Mouse (Mus musculus) erythroblast, embryonic 14.5 days (primary cell): Measurements from ENCODE around the gene Klhl29. TPM values are rescaled to one million over a fixed set of nuclear protein-coding genes. Genes with fewer than 3 reads are reported as not detected.

ENCODE experiments used
- H3K27me3 ChIP-seq: 2 replicates; pipeline ENCODE4 v1.6.1; 2012; ENCODE audit warnings: inconsistent platforms; ENCODE audit not compliant: control insufficient read depth
- H3K36me3 ChIP-seq: 2 replicates; pipeline ENCODE4 v1.6.1; 2012; ENCODE audit warnings: mild to moderate bottlenecking, inconsistent platforms; ENCODE audit not compliant: control insufficient read depth
- H3K4me1 ChIP-seq: 2 replicates; pipeline ENCODE4 v1.6.1; 2012; ENCODE audit warnings: inconsistent platforms; ENCODE audit not compliant: control insufficient read depth
- H3K4me3 ChIP-seq: replicated peaks from 2 replicates; pipeline ENCODE3; 2012; ENCODE audit warnings: moderate library complexity, mild to moderate bottlenecking, inconsistent platforms
- H3K9me3 ChIP-seq: 2 replicates; pipeline ENCODE4 v1.6.1; 2012; ENCODE audit warnings: low read length, inconsistent platforms, mixed read lengths; ENCODE audit not compliant: control insufficient read depth
- GATA1 ChIP-seq: IDR thresholded peaks from 2 replicates; pipeline ENCODE4 v1.6.1; 2012; ENCODE audit warnings: low read length, inconsistent platforms, mixed read lengths
- TAL1 ChIP-seq: IDR thresholded peaks from 3 replicates; pipeline ENCODE4 v1.6.1; 2012; ENCODE audit warnings: low read length, inconsistent platforms, mixed read lengths
- polyA plus RNA-seq: library from polyadenylated mRNA; stranded (reverse); fragments of >175 nt; gene quantifications from 2 replicates; pipeline ENCODE4 v1.2.3, GENCODE M21; 2012

Klhl29 gene
- polyA plus RNA-seq, 1 experiment: not detected

GRCm38 (mm10) chr12:5395188-5395587, 19.7 kb upstream of the Klhl29 start:
- Histone ChIP-seq H3K4me1 (no peaks in the 10 kb centered on the region), H3K4me3 (no peak overlapping the region), H3K27me3 (no peaks in the 10 kb centered on the region), H3K9me3 (no peaks in the 10 kb centered on the region), H3K36me3 (no peaks in the 10 kb centered on the region)
- no peak for TF ChIP-seq GATA1
- TF ChIP-seq TAL1: no peak

GRCm38 (mm10) chr12:5387112-5387511, 11.6 kb upstream of the Klhl29 start:
- Histone ChIP-seq H3K36me3 (no peaks in the 10 kb centered on the region), H3K4me3 (no peak overlapping the region), H3K27me3 (no peaks in the 10 kb centered on the region), H3K4me1 (no peaks in the 10 kb centered on the region), H3K9me3 (no peaks in the 10 kb centered on the region)
- TF ChIP-seq TAL1 (no peak), GATA1 (no peak)

- H3K4me1 ChIP-seq: no peaks in the 10 kb centered on the region
- no peaks in the 10 kb centered on the region for H3K36me3 ChIP-seq
- no peaks in the 10 kb centered on the region for H3K9me3 ChIP-seq
- no peak overlapping the region for H3K4me3 ChIP-seq
- TF ChIP-seq GATA1: no peak
- no peak for TF ChIP-seq TAL1
- H3K27me3 ChIP-seq: no peaks in the 10 kb centered on the region
These were observed 11.2 kb upstream of the Klhl29 start for GRCm38 (mm10) chr12:5386688-5387087.

GRCm38 (mm10) chr12:5381694-5382093, 6.2 kb upstream of the Klhl29 start:
- no peaks in the 10 kb centered on the region for H3K9me3 ChIP-seq

GRCm38 (mm10) chr12:5374684-5375615, 532 bp downstream of the Klhl29 start:
- no peaks in the 10 kb centered on the region for H3K9me3 ChIP-seq
- H3K36me3 ChIP-seq: no peaks in the 10 kb centered on the region
- TF ChIP-seq GATA1 (no peak), TAL1 (no peak)
- peaks cover 61% of the 10 kb centered on the region for H3K27me3 ChIP-seq
- no peaks in the 10 kb centered on the region for H3K4me1 ChIP-seq
- H3K4me3 ChIP-seq: peak overlapping the region; percentile 34

More at GRCm38 (mm10) chr12:5381694-5382093, 6.2 kb upstream of the Klhl29 start:
- Histone ChIP-seq H3K27me3 (peaks cover 11% of the 10 kb centered on the region), H3K4me1 (no peaks in the 10 kb centered on the region), H3K4me3 (no peak overlapping the region), H3K36me3 (no peaks in the 10 kb centered on the region)
- TF ChIP-seq GATA1: no peak
- TF ChIP-seq TAL1: no peak

- no peak overlapping the region for H3K4me3 ChIP-seq
- no peaks in the 10 kb centered on the region for H3K4me1 ChIP-seq
- peaks cover 61% of the 10 kb centered on the region for H3K27me3 ChIP-seq
- TF ChIP-seq GATA1 (no peak), TAL1 (no peak)
- H3K36me3 ChIP-seq: no peaks in the 10 kb centered on the region
- H3K9me3 ChIP-seq: no peaks in the 10 kb centered on the region
These were observed 1.2 kb downstream of the Klhl29 start for GRCm38 (mm10) chr12:5374196-5374683.

GRCm38 (mm10) chr12:5373641-5374195, 1.8 kb downstream of the Klhl29 start:
- H3K4me1 ChIP-seq: no peaks in the 10 kb centered on the region
- no peaks in the 10 kb centered on the region for H3K9me3 ChIP-seq
- H3K27me3 ChIP-seq: peaks cover 61% of the 10 kb centered on the region
- no peaks in the 10 kb centered on the region for H3K36me3 ChIP-seq
- no peak overlapping the region for H3K4me3 ChIP-seq
- no peak for TF ChIP-seq GATA1
- TF ChIP-seq TAL1: no peak

GRCm38 (mm10) chr12:5369396-5369795, 6.1 kb downstream of the Klhl29 start:
- no peaks in the 10 kb centered on the region for H3K9me3 ChIP-seq
- H3K27me3 ChIP-seq: peaks cover 27% of the 10 kb centered on the region
- no peak overlapping the region for H3K4me3 ChIP-seq
- H3K4me1 ChIP-seq: no peaks in the 10 kb centered on the region
- no peaks in the 10 kb centered on the region for H3K36me3 ChIP-seq
- no peak for TF ChIP-seq GATA1
- TF ChIP-seq TAL1: no peak

GRCm38 (mm10) chr12:5364836-5365235, 10.6 kb downstream of the Klhl29 start:
- H3K36me3 ChIP-seq: no peaks in the 10 kb centered on the region
- H3K4me3 ChIP-seq: no peak overlapping the region
- no peaks in the 10 kb centered on the region for H3K9me3 ChIP-seq
- no peaks in the 10 kb centered on the region for H3K27me3 ChIP-seq
- no peaks in the 10 kb centered on the region for H3K4me1 ChIP-seq
- TF ChIP-seq TAL1: no peak
- no peak for TF ChIP-seq GATA1
